Mouse (Mus musculus) adrenal gland, adult 18-20 months (tissue): Measurements from ENCODE around the gene Cks1b. TPM values are rescaled to one million over a fixed set of nuclear protein-coding genes. Genes with fewer than 3 reads are reported as not detected.
"Not testable (repeated sequence)": the region's sequence is repeated elsewhere in the genome, so short reads cannot be mapped to it uniquely, and the experiment has no call there.

Experiments
- DNase-seq, 2 experiments: peaks; one replicate each; pipeline ENCODE4 v3.0.0; 2021 to 2022; ENCODE audit warnings: low spot score in 2 of 2
- total RNA-seq, 2 experiments: library from RNA; stranded (reverse); gene quantifications; 1 replicate in 1 of 2; 2 replicates in 1 of 2; pipeline ENCODE4 v1.2.3; 2021

Gene Cks1b
- total RNA-seq, 2 experiments from 2014 or later: 14.3 to 19.6 TPM

GRCm38 (mm10) chr3:89429021-89429420 is 10.8 kb upstream of the Cks1b start:
- not testable (repeated sequence) for DNase-seq

DNA sequence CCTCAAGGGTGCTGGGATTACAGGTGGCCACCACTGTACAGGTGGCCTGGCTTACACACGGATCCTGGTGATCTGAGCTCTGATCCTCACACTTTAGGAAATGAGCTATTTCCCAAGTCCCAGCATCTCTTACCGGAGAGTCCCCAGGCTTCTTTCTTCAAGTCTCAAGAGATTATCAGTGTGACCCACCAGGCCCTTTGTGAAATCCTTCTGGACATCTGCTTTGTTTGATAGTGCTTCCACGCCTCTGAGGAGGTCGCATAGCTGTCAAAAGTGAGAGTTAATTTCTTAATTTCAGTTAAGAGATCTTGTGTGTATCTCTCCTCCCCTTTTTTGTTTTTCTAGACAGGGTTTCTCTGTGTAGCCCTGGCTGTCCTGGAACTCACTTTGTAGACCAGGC is 7.7 kb upstream of the Cks1b start:
- DNase-seq: no peak

DNA sequence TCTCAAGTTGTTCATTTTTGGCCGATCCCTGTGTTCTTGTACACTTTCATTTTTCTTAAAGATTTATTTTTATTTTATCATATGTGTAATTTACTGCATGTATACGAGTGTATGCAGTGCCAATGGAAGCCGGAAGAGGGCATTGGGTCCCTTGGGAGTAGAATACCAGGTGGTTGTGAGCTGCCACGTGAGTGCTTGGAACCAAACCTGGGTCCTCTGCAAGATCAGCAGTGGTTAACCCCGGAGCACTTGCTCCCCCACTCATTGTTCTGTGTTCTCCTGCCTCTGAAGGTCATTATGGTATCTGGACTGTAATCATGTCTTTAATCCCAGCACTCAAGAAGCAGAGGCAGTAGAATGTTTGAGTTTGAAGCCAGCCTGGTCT is 7.0 kb upstream of the Cks1b start:
- DNase-seq: no peak

GRCm38 (mm10) chr3:89424416-89425140 is 6.4 kb upstream of the Cks1b start:
- no peak for DNase-seq

GRCm38 (mm10) chr3:89422556-89423205 is 4.5 kb upstream of the Cks1b start:
- DNase-seq: no peak

- DNase-seq: no peak
These were observed 3.8 kb upstream of the Cks1b start for GRCm38 (mm10) chr3:89421810-89422473.

GRCm38 (mm10) chr3:89421002-89421774 is 3.0 kb upstream of the Cks1b start:
- peak; percentile 60 to 63 for DNase-seq

- DNase-seq: no peak
These were observed 2.2 kb upstream of the Cks1b start for GRCm38 (mm10) chr3:89420421-89420820.

GRCm38 (mm10) chr3:89419981-89420380 is 1.8 kb upstream of the Cks1b start:
- no peak for DNase-seq

DNA sequence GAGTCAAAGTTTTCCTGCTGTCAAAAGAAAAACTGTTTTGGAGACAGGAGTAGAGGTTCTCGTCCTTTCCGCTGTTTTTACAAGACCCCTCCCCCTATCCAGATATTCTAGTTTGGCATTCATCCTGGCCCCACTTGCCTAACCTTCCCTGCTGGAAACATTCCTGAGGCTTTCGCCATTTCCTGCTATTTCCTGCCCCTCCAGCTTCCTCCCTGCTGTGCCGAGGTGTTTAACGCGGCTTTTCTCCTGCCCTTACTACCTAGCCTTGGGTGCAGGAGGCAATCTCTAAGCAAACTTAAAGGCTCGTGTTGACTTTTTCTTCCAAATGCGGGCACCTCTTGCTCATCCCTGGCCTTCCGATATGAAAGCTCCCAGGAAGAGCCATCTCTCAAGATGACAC is 1.4 kb upstream of the Cks1b start:
- peak; percentile 49 to 51 for DNase-seq

DNA sequence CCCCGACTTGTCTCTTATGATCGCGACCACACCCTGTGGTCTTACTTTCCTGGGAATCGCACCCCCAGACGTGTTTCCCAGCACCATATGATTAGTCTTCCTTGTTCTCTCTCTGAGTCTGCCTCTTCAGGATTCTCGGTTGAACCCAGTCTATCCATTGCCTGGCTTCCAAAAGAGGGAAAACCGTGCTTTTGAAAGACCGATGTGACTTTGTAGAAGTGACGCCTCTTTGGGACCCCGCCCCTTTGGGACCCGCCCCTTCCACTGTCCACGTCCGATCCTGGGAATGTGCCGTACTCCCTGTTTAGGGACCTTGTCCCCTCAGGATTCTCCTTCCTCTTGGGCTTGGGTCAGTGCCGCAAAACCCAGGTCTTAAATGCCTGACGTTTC is 673 bp upstream of the Cks1b start:
- DNase-seq: peak; percentile 60 to 71

DNA sequence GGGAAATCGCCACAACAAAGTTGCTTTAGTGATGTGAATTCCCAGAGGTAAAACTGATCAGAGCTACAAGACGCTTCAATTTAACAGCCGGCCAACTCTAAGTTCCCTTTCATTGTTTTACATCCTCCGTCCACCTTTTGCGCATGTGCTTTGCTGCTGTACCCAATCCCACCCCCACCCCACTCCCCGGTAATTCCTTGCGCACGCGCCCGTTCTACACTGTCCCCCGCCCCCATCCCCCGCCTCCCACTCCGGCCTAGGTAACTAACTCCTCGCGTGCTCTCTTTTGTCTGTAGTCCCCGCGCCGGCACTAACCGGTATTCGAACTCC is 378 bp downstream of the Cks1b start:
- DNase-seq: no peak

- no peak for DNase-seq
These were observed 1.1 kb downstream of the Cks1b start for GRCm38 (mm10) chr3:89417131-89417530.

- DNase-seq: no peak
These were observed 2.0 kb downstream of the Cks1b start for GRCm38 (mm10) chr3:89416158-89416557.

- peak; percentile 93 to 96 for DNase-seq
These were observed 6.4 kb downstream of the Cks1b start, which contains the start of gene Flad1 for GRCm38 (mm10) chr3:89411490-89412393. Gene Flad1, minus strand, starts transcription at chr3:89411870.

DNA sequence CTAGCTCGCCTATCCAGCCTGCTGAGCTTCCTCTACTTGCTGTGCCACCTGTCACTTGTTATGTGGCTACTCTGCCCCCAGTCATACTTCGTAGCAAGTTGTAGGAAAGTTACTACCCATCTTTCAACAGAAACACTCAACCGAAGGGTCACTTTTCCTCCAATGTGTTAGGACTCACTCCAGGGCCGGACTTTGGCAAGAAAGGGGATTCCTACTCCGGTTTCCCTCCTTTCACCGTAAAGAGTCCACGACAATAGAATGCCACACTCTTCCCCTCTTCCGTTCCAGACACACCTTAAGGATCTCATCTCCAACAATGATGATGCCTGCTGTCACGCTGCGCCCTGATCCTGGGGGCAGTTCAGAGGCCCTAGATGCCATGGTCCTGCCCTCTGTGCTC is 7.3 kb downstream of the Cks1b start:
- DNase-seq: no peak

- no peak for DNase-seq
These were observed 8.5 kb downstream of the Cks1b start for GRCm38 (mm10) chr3:89409701-89410100.

- no peak for DNase-seq
These were observed 9.7 kb downstream of the Cks1b start for GRCm38 (mm10) chr3:89408448-89408847.

DNA sequence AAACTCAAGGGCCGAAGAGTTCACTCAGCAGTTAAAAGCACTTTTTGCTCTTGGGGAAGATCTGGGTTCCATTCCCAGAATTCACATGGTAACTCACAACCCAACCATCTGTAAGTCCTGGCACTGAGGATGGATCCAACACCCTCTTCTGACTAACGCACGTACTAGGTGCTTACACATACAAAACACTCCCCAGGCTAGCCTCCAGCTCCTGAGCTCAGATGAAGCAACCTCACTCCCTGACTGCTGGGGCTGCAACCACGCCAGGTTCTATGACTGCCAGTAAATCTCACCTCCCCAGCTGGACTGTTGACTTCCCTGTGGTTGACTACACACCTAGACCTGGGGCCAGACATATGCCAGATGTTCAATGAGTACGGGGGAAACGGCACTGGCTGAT is 11.3 kb downstream of the Cks1b start:
- DNase-seq: no peak

DNA sequence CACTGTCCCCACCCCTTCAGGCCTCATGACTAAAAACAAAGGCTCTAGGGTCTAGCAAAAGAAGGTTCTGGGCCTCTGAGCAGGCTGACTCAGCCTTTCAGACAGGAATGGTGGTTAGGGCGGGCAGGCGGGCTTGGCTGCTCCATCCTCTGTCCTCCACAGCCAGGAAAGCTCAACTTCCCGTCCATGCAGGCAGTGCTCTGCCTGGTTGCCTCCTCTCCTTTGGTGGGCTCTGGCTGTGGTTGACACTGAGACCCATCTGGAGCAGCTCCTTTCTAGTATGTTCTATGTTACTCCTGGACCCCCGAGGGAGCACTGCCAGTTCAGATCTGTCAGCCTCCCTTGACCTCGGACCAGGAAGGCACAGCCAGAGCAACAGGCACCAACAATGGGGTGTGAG is 15.5 kb downstream of the Cks1b start, which contains the start of gene Lenep:
Gene Lenep (minus strand): TSS at position 101 of the 400 bp plus-strand sequence.
- no peak for DNase-seq
